Mouse (Mus musculus): ENCODE data around the gene Glb1l. TPM values are rescaled to one million over a fixed set of nuclear protein-coding genes. Genes with fewer than 3 reads are reported as not detected.

The Glb1l gene
- total RNA-seq, 2 experiments from 2014 or later = 18.3 to 26.6 TPM

DNA sequence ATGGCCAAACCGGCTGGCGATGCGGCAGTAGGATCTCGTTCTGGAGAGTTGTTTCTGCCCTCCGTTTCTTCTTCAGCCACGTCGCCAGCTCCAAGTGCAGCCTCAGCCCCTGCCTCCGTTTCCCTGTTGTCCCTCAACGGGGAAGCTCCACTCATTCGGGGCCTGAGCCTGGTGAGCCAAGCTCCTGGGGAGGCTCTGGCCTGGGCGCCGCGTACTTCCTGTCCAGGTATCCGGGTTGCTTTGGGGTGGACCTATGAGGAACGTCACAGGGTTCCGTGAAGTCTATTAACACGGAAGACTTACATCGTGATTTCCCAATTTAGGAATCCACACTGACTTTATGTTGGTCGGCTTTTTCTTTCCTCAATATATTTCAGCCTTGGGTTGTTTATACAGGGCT is 18.2 kb downstream of the Glb1l start:
- peak; percentile 70 for DNase-seq

DNA sequence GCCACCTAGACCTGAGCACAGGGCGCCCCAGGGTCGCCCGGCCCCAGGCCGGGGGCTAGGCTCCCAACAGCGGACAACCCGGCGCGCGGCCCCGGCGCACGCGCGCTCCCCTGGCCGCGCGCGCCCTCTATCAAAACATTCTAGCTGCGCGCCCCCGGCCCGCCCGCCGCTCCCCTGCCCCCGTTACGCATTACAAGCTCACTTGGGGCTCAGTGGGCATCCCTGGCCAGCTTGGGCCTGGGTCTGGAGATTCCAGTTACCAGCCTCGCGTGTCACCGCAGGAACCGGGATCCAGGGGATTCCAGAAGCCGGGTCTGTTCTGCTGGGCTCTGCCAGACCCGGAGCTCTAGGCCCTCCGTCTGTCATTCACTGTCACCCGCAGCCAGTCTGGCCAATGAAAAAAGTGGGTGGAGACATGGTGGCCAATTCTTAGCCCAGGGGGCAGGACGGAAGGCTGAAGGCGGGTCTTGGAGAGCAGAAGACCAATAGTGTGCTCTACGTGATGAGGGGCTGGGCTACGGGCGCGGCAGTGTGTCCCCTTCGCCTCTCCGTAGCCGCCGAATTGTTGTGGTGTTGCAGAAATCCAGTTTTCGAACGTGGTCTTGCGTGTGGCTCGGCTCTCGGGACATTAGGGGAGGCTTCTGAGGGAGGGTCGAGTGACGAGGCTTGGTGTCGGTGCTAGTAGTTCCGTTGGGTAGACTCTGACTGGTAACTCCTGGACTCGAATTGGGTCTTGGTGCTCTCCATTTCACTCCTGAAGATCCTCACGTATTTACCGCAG is 18.8 kb downstream of the Glb1l start, which contains the start of the genes Ankzf1 and Atg9a:
Gene Ankzf1 (plus strand): TSS at position 530 of the 781 bp plus-strand sequence.
Gene Atg9a (minus strand): TSS at position 575 of the 781 bp plus-strand sequence.
- peak; percentile 94 for DNase-seq

DNA sequence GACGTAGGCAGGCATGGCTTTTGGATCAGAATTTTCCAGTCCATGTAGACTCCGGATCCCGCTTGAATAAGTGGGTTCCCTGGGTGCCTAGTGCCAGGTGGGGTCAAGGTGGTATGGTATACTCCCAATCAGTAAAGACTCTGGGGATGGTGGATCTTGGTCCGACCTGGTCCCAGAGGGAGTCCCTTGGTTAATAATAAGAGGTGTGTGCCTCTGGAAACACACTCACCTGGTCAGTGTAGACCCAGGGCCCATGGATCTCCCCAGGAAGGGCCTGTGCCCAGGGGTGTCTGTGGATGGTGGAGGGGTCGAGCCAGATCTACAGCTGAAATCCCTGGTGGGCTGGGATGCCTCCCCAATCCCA is 19.4 kb downstream of the Glb1l start:
- no peak for DNase-seq

DNA sequence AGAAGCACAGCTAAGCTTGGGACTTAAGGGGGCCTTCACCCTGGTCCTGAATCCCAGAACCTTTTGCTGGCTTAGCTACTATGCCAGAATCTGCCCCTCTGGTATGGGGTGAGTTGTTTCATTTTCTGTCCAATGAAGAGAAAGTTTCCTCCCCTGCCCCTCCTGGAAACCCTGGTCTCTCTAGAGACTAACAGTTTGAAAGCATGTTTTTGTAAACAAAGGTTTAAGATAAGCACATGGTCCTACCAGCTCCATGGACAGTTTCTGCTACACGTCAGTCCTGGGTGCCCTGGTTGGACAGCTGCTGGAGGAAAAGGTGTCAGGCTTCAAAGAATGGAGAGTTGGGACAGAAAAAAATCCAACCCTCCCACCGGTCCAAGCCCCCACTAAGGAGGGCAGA is 20.0 kb downstream of the Glb1l start:
- DNase-seq = no peak

DNA sequence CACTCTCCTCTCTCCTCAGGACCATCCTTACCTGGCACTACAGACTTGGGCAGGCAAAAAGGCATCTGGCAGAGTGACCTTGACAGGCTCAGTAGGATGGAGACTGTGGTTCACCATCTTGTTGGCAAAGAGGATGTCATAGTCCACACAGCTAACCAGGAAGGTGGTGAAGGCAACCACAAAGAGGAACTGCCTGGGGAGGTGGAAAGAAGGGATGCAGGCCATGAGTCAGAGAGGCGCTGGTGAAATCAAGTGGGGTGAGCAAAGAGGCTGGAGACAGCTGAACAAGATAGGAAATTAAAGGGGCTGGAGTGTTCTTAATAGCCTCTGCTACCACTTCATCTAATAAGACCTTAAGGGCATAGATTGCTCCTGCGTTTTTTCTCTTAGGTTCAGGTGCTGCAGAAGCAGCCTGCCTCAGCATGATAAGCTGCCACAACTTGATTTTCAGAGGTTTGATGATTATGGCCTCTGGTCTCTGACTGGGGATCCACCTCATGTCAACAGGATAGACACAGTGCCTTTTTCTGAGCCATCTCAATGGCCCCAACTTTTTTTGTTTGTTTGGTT is 22.6 kb downstream of the Glb1l start:
- DNase-seq = no peak

DNA sequence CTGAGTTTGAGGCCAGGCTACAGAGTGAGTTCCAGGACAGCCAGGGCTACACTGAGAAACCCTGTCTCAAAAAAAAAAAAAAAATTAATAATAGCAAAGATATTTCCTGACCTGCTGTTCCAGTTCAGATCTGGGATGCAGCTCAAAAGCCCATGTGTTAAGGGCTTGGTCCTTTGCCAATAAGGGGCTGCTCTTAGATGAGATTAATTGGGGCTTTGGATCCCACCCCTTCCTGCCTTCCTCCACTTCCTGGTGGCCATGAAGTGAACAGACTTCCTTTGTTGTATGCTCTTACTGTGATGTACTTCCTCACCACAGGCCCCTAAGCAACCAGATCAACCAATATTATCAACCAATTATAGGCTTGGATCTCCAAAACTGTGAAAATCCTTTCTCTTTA is 23.5 kb downstream of the Glb1l start:
- DNase-seq = no peak

DNA sequence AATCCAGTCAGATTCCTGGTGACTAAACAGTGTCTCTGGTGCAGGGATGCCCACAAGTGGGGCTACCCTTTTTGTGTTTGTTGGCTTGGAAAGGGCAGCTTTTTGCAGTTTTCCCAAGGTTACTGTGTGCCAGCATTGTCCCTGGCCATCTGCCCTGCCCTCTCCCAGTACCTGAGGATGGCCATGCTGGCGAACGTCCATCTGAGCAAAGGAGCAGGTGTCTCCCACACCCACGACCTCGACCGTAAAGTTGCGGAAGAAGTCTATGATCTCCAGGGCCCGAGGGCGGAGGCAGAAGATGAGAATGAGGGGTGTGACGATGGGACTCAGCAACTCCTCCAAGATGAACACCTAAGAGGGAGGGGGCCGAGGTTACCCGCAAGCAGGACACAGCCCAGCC is 25.1 kb downstream of the Glb1l start:
- no peak for DNase-seq

DNA sequence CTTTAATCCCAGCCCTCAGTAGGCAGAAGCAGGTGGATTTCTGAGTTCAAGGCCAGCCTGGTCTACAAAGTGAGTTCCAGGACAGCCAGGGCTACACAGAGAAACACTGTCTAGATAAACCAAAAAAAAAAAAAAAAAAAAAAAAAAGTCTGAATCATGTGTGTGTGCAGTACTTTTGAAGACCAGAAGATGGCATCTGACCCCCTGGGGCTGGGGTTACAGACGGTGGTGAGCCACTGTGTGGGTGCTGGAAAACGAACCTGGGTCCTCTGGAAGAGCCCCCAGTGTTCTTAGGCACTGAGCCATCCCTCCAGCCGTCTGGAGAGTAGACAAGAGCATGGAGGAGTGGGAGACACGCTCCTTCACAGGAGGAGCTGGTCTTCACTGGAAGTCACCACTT is 28.5 kb downstream of the Glb1l start:
- DNase-seq = no peak

DNA sequence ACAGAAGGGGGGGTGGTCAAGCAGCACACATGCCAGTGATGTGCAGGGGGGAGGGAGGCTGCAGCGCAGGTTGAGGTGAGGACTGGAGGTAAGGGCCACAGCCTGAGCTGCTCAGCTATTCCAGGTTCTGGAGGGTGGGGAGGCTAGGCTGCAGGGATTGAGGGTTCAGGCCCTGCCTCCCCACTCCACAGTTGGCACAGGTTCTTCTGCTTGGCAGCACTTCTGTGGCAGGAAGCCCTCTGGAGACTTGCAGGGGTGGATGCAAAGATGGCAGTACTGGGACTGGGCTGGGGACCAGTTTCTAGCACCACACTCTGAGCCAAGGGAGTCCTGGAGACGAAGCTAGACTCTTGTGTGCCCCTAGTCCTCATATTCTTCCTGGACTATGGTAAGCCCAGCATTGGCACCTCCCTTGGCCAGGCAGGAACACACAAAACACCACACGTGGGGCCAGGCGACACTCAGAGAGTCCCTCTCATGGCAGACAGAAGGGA is 29.2 kb downstream of the Glb1l start:
- DNase-seq = no peak

DNA sequence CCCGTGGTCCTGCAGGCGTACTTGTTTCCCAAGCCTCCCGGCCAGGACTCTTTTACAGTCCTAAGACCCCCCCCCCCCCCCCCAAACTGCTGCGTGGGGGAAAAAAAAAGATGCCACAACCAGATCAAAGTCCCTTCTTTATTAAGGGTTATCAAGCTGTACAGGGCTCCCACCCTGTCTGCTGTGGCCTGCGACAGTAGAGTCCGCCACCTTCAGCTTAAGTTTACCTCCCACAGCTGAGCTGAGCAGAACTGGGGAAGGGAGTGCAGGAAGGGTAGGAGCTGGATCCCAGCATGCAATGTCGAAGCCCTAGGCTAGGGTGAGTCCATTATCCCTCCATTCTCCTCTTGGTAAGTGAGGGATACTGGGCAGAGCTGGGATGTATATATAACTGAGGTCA is 29.9 kb downstream of the Glb1l start:
- no peak for DNase-seq

DNA sequence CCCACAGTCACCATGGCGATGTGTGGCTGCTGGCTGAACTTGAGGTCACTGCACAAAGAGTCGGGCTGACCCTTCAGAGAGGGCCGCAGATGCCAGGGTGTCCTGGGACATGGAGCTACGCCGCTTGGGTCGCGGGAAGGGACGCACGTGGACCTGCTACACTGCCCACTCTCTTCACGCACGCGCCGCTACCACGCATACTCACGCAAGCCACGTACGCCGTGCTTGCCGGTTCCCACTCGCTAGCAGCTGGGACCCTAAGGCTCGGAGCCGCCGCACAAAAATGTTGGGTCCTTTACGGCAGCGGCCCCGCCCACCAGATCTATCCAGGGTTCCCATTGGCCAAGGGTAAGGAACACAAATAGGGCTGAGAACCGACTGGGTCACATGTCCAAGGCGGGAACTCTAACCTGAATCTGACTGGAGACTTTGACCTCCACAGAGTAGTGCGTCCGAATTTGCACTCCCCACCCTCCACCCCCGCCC is 30.5 kb downstream of the Glb1l start, which contains the start of gene Abcb6:
Gene Abcb6 (minus strand): TSS at position 288 of the 486 bp plus-strand sequence.
- peak; percentile 92 for DNase-seq

DNA sequence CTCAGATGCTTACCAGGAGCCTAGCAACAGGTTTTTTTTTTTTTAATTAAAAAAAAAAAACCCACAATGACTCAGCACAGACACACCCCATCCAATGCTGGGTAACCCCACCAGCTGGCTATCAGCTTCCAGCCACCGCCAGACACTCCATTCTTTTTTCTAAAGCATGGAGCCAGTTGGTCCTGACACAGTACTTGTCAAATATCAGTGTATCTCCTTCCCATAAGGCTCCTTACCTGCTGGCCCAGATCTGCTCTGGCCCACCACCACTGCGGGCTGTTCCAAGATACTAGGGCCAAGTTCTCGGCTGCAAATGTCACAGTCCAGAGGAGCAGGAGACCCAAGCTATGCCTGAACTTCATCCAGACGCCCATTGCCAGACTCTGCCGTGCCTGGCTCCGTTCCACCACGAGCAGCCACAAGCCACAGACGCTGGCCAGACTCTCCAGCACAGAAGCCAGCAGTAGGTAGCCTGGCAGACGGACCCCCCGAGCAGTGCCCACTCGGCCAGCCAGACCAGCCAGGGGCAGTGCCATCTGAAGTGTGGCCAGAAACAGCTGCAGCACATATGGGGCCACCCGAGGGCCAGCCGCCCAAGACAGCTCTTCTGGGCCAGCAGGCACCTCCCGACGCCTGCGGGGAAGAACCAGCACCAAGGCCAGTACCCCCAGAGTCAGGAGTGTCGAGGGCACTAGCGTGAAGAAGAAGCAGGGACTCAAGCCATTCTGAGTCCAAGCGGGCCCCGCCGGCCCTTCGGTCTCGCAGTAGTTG is 31.1 kb downstream of the Glb1l start:
- DNase-seq = peak; percentile 65

DNA sequence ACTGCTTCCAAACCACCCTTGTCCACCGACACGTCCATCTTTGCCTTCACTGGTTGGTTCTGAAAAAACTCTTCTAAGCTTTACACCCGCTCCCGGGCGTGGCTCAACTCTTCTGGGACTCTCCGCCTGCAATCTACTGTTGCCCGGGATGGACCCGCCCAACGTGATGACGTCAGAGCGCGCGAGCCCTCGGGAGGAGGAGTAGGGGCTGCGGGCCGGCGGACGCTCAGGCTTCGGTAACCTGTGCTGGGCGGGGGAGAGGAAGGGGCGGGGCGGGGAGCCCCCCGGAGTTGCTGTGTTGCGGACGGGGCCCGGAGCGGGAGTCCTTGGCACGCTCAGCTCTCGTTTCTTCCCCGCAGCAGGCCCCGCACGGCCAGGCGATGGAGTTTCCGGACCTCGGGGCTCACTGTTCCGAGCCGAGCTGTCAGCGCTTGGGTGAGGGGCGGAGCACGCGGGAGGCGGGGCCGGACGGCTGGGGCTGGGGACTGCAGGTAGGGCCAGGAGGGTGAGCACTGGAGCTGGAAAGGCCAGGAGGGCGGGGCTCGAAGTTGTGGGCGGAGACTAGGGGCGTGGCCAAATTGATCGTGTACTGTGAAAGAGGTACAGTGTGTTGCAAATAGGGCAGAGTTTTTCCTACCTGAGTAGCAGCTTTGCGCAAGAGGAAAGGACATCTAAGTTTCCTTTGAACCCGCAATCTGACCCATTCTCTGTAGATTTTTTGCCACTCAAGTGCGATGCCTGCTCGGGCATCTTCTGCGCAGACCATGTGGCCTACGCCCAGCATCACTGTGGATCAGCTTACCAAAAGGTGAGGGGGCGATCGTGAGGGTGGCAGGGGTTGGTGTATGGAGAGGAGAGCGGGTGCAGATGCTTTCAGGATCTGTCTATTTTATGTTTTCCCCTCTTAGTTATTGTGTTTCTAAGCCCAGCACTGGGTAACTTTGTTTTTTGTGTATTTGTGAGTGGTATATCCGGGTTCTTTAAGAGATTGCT is 41.8 kb downstream of the Glb1l start, which contains the start of gene Zfand2b:
Gene Zfand2b (plus strand): TSS at position 175 of the 993 bp plus-strand sequence.
- peak; percentile 98 for DNase-seq

DNA sequence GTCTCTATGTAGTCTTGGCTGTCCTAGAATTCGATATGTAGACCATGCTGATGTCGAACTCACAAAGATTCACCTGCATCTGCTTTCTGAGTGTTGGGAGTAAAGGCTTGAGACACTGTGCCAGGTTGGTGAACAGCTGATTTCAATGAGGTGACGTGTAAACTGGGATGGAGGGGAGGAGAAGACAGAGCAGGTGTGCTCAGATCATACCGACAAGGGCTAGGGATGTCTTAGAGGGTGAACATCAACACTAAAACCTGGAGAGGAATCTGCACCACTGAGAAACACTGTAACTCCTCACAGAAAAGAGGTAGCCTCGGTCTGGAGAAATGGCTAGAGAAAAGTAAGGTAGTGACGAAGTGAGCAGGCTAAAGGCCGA is 42.5 kb downstream of the Glb1l start:
- DNase-seq = no peak

DNA sequence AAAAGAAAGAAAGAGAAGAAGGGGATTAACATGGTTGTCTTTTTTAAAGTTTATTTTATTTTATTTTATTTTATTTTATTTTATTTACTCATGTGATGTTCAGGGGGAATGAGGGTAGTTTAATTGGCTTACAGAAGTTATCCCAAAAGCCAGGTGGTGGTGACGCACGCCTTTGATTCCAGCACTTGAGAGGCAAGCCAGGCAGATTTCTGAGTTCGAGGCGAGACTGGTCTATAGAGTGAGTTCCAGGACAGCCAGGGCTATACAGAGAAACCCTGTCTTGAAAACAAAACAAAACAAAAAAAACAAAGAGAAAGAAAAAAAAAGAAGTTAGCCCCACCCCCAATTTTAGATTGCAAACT is 50.4 kb downstream of the Glb1l start:
- no peak for DNase-seq

DNA sequence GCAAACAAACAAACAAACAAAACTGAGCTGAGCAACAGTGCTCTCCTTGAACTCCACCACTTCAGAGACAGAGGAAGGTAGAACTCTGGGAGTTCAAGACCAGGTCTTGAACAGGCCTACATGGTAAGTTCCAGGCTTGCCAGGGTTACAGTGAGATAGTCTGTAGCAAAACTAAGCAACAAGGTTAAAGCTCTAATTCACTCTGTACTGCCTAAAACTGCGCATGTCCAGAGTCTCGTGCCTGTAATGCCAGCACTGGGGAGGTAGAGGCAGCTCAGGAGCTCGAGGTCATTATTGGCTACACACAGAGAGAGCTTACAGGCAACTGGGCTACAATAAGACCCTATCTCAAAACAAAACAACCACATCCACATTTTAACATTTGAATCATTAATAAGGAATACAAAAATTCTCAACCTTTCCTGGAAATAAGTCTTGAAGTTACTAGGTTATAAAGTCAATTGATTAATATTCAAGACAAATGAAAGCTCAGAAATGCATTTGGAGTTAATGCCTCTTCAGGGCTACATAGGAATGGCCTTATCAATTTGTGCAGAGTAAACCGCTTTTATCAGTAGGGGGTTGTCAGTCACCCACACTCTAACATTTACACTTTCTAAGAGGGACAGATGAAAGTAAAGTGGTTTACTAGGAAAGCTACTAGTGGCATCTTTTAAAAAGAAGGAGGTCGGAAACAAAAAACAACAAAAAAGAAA is 50.9 kb downstream of the Glb1l start:
- DNase-seq = no peak

DNA sequence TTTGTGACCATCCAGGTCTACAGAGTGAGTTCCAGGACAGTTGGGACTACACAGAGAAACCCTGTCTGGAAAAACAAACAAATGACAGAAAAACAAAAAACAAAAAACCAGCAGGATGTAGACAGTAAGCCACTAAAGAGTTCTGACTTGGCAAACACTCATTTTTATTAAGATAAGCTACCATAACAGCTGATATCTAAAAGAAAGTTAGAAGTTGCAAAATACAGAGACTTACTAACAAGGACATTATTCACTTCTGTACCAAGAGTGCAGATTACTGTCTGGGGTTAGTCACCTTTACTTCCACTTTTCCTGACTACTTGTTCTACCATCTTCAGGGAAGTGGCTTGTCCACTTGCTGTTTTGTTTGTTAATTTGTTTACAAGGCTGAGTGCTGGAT is 51.6 kb downstream of the Glb1l start:
- DNase-seq = no peak

DNA sequence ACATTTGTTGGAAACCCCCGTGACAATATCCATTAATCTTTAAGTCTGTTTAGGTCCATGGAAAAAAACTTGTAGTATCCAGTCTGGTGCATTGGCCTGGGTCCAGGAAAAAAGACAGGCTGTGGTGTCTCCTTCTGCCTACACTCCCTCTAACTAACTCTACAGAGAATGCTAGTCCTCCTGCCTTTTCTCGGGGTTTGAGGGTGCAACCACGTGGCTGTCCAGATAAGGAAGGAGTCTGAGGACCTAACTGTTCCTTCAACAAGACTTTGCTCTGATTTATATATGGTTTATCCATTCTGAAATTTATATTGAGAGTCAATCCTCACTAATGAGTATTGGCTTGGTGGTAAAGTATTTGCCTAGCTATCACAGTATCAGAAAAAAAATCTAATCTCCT is 54.8 kb downstream of the Glb1l start:
- no peak for DNase-seq

DNA sequence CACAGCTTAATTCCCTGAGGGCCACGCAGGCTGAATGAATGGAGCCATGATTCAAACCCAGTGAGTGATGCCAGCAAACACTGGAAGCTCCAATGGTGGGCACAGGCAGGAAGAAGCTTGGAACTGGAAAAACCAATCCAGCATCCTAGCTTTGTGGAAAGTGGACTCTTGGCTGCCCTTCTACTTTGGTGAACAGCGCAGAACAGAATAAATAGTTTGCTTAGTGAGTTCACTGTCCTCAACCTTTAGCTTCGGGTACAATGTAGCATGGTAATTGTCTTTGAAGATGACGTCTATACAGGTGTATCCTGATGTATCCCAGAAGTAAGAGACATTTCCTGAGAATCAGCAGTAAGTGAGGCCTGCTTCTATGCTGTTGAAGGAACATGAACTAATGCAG is 61.9 kb downstream of the Glb1l start:
- DNase-seq = no peak

Data from adrenal gland, postnatal 10 days (tissue).